Mouse (Mus musculus): ENCODE results near the gene Ecm1.

The Ecm1 gene

GRCm38 (mm10) chr3:95739353-95740104 lies at the start of gene Ecm1:
TSS of gene Ecm1 (minus strand) at chr3:95739569.
- peak; percentile 83 for DNase-seq (ENCODE audit: low read depth)

GRCm38 (mm10) chr3:95785501-95785900 lies 46.1 kb upstream of the Ecm1 start:
- no peak for DNase-seq (ENCODE audit: low read depth)

GRCm38 (mm10) chr3:95771985-95772384 lies 32.6 kb upstream of the Ecm1 start:
- DNase-seq (ENCODE audit: low read depth), result no peak

GRCm38 (mm10) chr3:95765534-95765933 lies 26.2 kb upstream of the Ecm1 start:
- no peak for DNase-seq (ENCODE audit: low read depth)

- no peak for DNase-seq (ENCODE audit: low read depth)
Measured at GRCm38 (mm10) chr3:95763811-95764210, 24.4 kb upstream of the Ecm1 start.

GRCm38 (mm10) chr3:95762961-95763360 lies 23.6 kb upstream of the Ecm1 start:
- DNase-seq (ENCODE audit: low read depth), result no peak

GRCm38 (mm10) chr3:95761771-95762170 lies 22.4 kb upstream of the Ecm1 start:
- no peak for DNase-seq (ENCODE audit: low read depth)

- no peak for DNase-seq (ENCODE audit: low read depth)
Measured at GRCm38 (mm10) chr3:95760656-95761055, 21.3 kb upstream of the Ecm1 start.

- no peak for DNase-seq (ENCODE audit: low read depth)
Measured at GRCm38 (mm10) chr3:95760106-95760505, 20.7 kb upstream of the Ecm1 start, which contains the start of gene Tars2. TSS of gene Tars2 (minus strand) at chr3:95760206.

GRCm38 (mm10) chr3:95758467-95759218 lies 19.3 kb upstream of the Ecm1 start:
- no peak for DNase-seq (ENCODE audit: low read depth)

GRCm38 (mm10) chr3:95756808-95757207 lies 17.4 kb upstream of the Ecm1 start:
- no peak for DNase-seq (ENCODE audit: low read depth)

- peak; percentile 88 for DNase-seq (ENCODE audit: low read depth)
Measured at GRCm38 (mm10) chr3:95754345-95755206, 15.2 kb upstream of the Ecm1 start.

- DNase-seq (ENCODE audit: low read depth), result no peak
Measured at GRCm38 (mm10) chr3:95752935-95753334, 13.6 kb upstream of the Ecm1 start.

GRCm38 (mm10) chr3:95740406-95740805 lies 1.0 kb upstream of the Ecm1 start:
- no peak for DNase-seq (ENCODE audit: low read depth)

- no peak for DNase-seq (ENCODE audit: low read depth)
Measured at GRCm38 (mm10) chr3:95735071-95735670, 4.2 kb downstream of the Ecm1 start.

- no peak for DNase-seq (ENCODE audit: low read depth)
Measured at GRCm38 (mm10) chr3:95734092-95734702, 5.2 kb downstream of the Ecm1 start.

- peak; percentile 64 for DNase-seq (ENCODE audit: low read depth)
Measured at GRCm38 (mm10) chr3:95732744-95733521, 6.4 kb downstream of the Ecm1 start.

- no peak for DNase-seq (ENCODE audit: low read depth)
Measured at GRCm38 (mm10) chr3:95732297-95732696, 7.1 kb downstream of the Ecm1 start.

GRCm38 (mm10) chr3:95731802-95732201 lies 7.6 kb downstream of the Ecm1 start:
- no peak for DNase-seq (ENCODE audit: low read depth)

- DNase-seq (ENCODE audit: low read depth), result no peak
Measured at GRCm38 (mm10) chr3:95730431-95730830, 8.9 kb downstream of the Ecm1 start.

- peak; percentile 67 for DNase-seq (ENCODE audit: low read depth)
Measured at GRCm38 (mm10) chr3:95728906-95729305, 10.5 kb downstream of the Ecm1 start.

Data from fibroblast of lung, adult 2 months (primary cell).